8 mouse cellular contexts compared by ENCODE assay signal in the genomic region with DNA sequence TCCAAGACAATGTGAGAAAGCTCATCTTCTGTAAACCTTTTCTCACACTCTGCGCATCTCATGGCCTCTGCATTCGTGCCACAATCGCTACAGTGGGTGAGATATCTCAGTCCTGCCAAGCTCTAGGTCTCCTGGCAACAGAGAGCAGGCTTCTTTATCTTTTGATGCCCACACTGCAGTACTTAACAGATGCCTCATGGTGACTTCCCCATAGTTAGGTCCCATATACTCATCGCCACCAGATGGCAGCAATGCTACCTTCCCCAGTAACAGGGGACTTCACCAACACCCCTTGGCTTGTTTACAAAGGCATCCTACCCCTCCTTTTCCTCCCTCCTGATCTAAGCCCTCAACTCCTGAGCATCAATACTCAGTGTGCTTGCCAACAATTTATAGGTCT.
A peak's percentile ranks its signal among the peaks of the same experiment; 100 is the strongest.
DNase-seq lines count a peak whose midpoint lies in the region; ATAC-seq and TF ChIP-seq lines count a peak whose summit lies in the region.

No protein-coding gene starts in this region.

- no peak for TF ChIP-seq EP300 in CH12.LX (IDR thresholded peaks at IDR 0.05; ENCODE audit: low read length)

- no peak overlapping the region for H3K9ac ChIP-seq in CH12.LX (ENCODE audit: insufficient read depth, low read depth)
- no peak overlapping the region for H3K9ac ChIP-seq in liver, embryonic 15.5 days

- H3K27me3 ChIP-seq in CH12.LX (replicated peaks) (no peaks in the 10 kb centered on the region), Patski (no peaks in the 10 kb centered on the region)
- no peaks in the 10 kb centered on the region for H3K27me3 ChIP-seq in liver, embryonic 15.5 days

- DNase-seq in CH12.LX (ENCODE audit: extremely low read depth), result peak; percentile 91
- DNase-seq in Patski (ENCODE audit: low read depth, low spot score), result peak; percentile 13
- DNase-seq in embryo, embryonic 9.5 days (ENCODE audit: extremely low spot score), result peak; percentile 63
- DNase-seq in heart, postnatal 10 days, result peak; percentile 28 to 52
- DNase-seq in kidney, postnatal 25 days, result peak; percentile 54 to 76
- DNase-seq in retina, adult 2 months (ENCODE audit: low read depth, low spot score), result peak; percentile 11
- no peak for DNase-seq in natural killer cell, adult 2 months (ENCODE audit: low spot score in 2 of 2)

- H3K4me2 ChIP-seq in CH12.LX (ENCODE audit: insufficient read depth, low read depth, poor library complexity, severe bottlenecking), result no peak overlapping the region
- H3K4me2 ChIP-seq in liver, embryonic 15.5 days, result no peak overlapping the region

- no peak for TF ChIP-seq POLR2A in CH12.LX (IDR thresholded peaks at IDR 0.05; ENCODE audit: low read depth, low read length)

- POLR2A ChIA-PET in Patski (lab: Charles Lee), result interaction anchor here (1.5 kb wide), 1 partner anchor 12 kb away, joined by 6 read pairs; no protein-coding TSS in a partner anchor

- H3K4me3 ChIP-seq in CH12.LX (replicated peaks in 1 of 3; ENCODE audit: low read depth in 2 of 3, low read length in 2 of 3, poor library complexity in 1 of 3), result no peak overlapping the region
- H3K4me3 ChIP-seq in liver, embryonic 15.5 days (replicated peaks), result no peak overlapping the region

- peak; percentile 76 to 96 for TF ChIP-seq CTCF in CH12.LX (conservative IDR thresholded peaks at IDR 0.05 in 1 of 2, IDR thresholded peaks at IDR 0.05 in 1 of 2; ENCODE audit: low read depth in 2 of 2, low read length in 2 of 2)
- peak; percentile 90 for TF ChIP-seq CTCF in Patski (IDR thresholded peaks at IDR 0.05)

- no peaks in the 10 kb centered on the region for H3K9me3 ChIP-seq in CH12.LX (replicated peaks; ENCODE audit: low read length)
- no peaks in the 10 kb centered on the region for H3K9me3 ChIP-seq in liver, embryonic 15.5 days (replicated peaks)

- dilution Hi-C loops in CH12.LX (cut with MboI; ENCODE audit: extremely low pct_ligation_motif_present, extremely low pct_unique_long_range_greater_than_20kb, low sequenced_read_pairs), result no loop called here

- WGBS in liver, embryonic 15.5 days (ENCODE audit: insufficient replicate concordance), result 13% methylated on average over 4 of the region's 4 CpGs

- CTCF ChIA-PET in Patski (lab: Charles Lee), result interaction anchor here (0.7 to 2.5 kb wide), 9 partner anchors 11 to 530 kb away, joined by 3 to 8 read pairs (median 4); no protein-coding TSS in a partner anchor

- no peaks in the 10 kb centered on the region for H3K79me2 ChIP-seq in CH12.LX (replicated peaks; ENCODE audit: control insufficient read depth, extremely low read depth, insufficient read depth, poor library complexity, severe bottlenecking)

- peak; percentile 92 for TF ChIP-seq RAD21 in CH12.LX (IDR thresholded peaks at IDR 0.05; ENCODE audit: low read depth, low read length)

- in situ Hi-C loops in CH12.LX (cut with MboI; ENCODE audit: low pct_ligation_motif_present, low pct_unique_long_range_greater_than_20kb, low sequenced_read_pairs), result loop anchor here (10.0 kb wide), 1 partner anchor 199 kb away; no protein-coding TSS in a partner anchor
- in situ Hi-C loops in Patski (cut with MboI; ENCODE audit: low pct_unique_long_range_greater_than_20kb), result no loop called here

- no peak overlapping the region for H3K27ac ChIP-seq in CH12.LX (ENCODE audit: insufficient read depth, low read depth)
- H3K27ac ChIP-seq in liver, embryonic 15.5 days (replicated peaks), result no peak overlapping the region

- ATAC-seq in Patski, result peak; percentile 78
- 0 out of 2 replicates have a peak, but pooled peaks have one; percentile 28 for ATAC-seq in liver, embryonic 15.5 days (ENCODE audit: insufficient read depth)

- no peaks in the 10 kb centered on the region for H3K36me3 ChIP-seq in CH12.LX (replicated peaks in 1 of 2; ENCODE audit: control insufficient read depth in 1 of 2, insufficient read depth in 1 of 2, low read length in 1 of 2)
- no peaks in the 10 kb centered on the region for H3K36me3 ChIP-seq in liver, embryonic 15.5 days (replicated peaks)

- peaks cover 5 to 16% of the 10 kb centered on the region in 2 experiments; a peak in 2 of 4 replicates for H3K4me1 ChIP-seq in CH12.LX (ENCODE audit: control insufficient read depth in 1 of 2, insufficient read depth in 2 of 2)
- no peaks in the 10 kb centered on the region for H3K4me1 ChIP-seq in liver, embryonic 15.5 days (replicated peaks)

- intact Hi-C loops in heart, postnatal 10 days (cut with DNase I), result loop anchor here (5.0 to 10.0 kb wide), 2 partner anchors 129 to 196 kb away; no protein-coding TSS in a partner anchor

TF ChIP-seq in CH12.LX, 34 proteins besides CTCF, POLR2A, EP300 and RAD21:
- TF ChIP-seq ZC3H11A (IDR thresholded peaks at IDR 0.05; ENCODE audit: low read depth, low read length) (peak; percentile 89), TBP (conservative IDR thresholded peaks at IDR 0.05; ENCODE audit: low read depth, low read length) (peak; percentile 91), SMC3 (IDR thresholded peaks at IDR 0.05; ENCODE audit: low read depth, low read length) (peak; percentile 98), UBTF (IDR thresholded peaks at IDR 0.05; ENCODE audit: low read depth, low read length) (0 out of 2 replicates have a peak, but pooled peaks have one; percentile 67), ZKSCAN1 (IDR thresholded peaks at IDR 0.05; ENCODE audit: borderline replicate concordance, low read depth, low read length) (no peak), ZMIZ1 (IDR thresholded peaks at IDR 0.05; ENCODE audit: low read depth, low read length) (no peak), JUND (conservative IDR thresholded peaks at IDR 0.05; ENCODE audit: low read depth, low read length) (0 out of 2 replicates have a peak, but pooled peaks have one; percentile 21), HCFC1 (IDR thresholded peaks at IDR 0.05; ENCODE audit: low read depth, low read length) (no peak), SIN3A (IDR thresholded peaks at IDR 0.05; ENCODE audit: low read length) (peak; percentile 31; the same call in 1 of the 2 replicates), IRF4 (IDR thresholded peaks at IDR 0.05; ENCODE audit: low read depth, low read length) (peak; percentile 69), MAX (IDR thresholded peaks at IDR 0.05; ENCODE audit: low read length) (peak; percentile 12; the same call in 1 of the 2 replicates), ELF1 (IDR thresholded peaks at IDR 0.05; ENCODE audit: low read depth, low read length) (peak; percentile 43; the same call in 1 of the 2 replicates), ETS1 (conservative IDR thresholded peaks at IDR 0.05; ENCODE audit: low read depth, low read length) (no peak), TCF12 (IDR thresholded peaks at IDR 0.05; ENCODE audit: low read depth, low read length) (peak; percentile 33; the same call in 1 of the 2 replicates), RCOR1 (conservative IDR thresholded peaks at IDR 0.05; ENCODE audit: low read depth, low read length) (no peak), MYC (IDR thresholded peaks at IDR 0.05; ENCODE audit: low read depth, low read length) (peak; percentile 78; the same call in 1 of the 2 replicates)

Comparison
In these comparisons a context has a peak if more than half of its experiments do, and no peak if none do; other contexts are left out.
1. DNase-seq: peak in CH12.LX (single experiment), Patski (single experiment), embryo, embryonic 9.5 days (single experiment), heart, postnatal 10 days (2 of 2), kidney, postnatal 25 days (2 of 2) and retina, adult 2 months (single experiment); none in natural killer cell, adult 2 months (0 of 2).